Mouse (Mus musculus): ENCODE data around the gene Lrrc4. TPM values are rescaled to one million over a fixed set of nuclear protein-coding genes. Genes with fewer than 3 reads are reported as not detected.

Lrrc4 gene
- total RNA-seq (2023) = 0.15 TPM

DNA sequence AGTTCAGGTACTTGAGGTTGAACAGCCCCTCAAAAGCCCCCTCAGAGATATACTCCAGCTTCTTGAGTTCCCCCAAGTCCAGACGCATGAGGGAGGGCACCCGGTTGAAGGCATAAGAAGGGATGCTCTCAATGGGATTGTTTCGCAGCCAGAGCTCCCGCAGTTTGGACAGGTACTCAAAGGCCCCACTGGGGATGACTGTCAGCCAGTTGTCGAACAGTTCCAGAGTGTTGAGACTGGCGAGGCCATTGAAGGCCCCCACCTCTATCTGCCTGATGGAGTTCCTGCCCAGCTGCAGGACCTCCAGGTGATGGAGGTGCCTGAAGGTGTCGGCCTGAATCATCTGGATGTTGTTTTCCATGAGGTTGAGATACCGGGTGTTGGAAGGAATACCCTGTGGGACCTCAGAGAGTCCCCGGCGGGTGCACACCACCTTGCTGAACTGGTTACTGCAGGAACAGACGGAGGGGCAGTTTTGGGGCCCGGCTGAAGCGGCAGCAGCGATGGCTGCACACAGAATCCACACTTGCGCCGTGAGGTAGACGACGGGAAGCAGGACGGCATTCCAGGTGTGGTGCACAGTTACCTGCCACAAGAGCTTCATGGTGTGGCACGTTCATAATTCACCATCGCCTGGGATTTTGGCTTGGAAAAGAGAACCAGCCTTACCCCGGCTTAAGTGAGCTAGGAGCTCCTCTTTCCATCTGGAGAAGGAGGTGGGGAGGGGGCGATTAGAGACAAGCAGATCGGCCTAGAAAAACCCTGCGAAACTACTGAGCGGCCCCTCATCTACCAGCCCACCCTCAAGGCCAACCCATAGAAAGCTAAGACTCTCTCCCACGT, at the start of gene Lrrc4:
TSS of gene Lrrc4 (minus strand) at position 737 of the 843 bp plus-strand sequence.

Other genes starting within 250 kb of the Lrrc4 start
- not detected for gene Lep, start 228.5 kb upstream of the Lrrc4 start, total RNA-seq (2023)

All from CD4-positive naive resting alpha-beta T cell, adult 57 days (primary cell).